Mouse (Mus musculus): ENCODE results near the gene Ppl. TPM values are rescaled to one million over a fixed set of nuclear protein-coding genes. Genes with fewer than 3 reads are reported as not detected.

Ppl gene
- polyA plus RNA-seq, 1 experiment, result 0.75 TPM

GRCm38 (mm10) chr16:5111021-5111420 is 21.2 kb downstream of the Ppl start:
- TF ChIP-seq POLR2A (IDR thresholded peaks at IDR 0.05; ENCODE audit: low read depth, low read length) (no peak), CTCF (IDR thresholded peaks at IDR 0.05; ENCODE audit: extremely low read depth, insufficient read depth, insufficient read length, insufficient replicate concordance) (no peak)
- DNase-seq (ENCODE audit: low read depth in 1 of 2, low spot score in 2 of 2), result no peak
- H3K27ac ChIP-seq (ENCODE audit: insufficient read depth, low read length), result no peak overlapping the region
- no peaks in the 10 kb centered on the region for H3K4me1 ChIP-seq (ENCODE audit: control insufficient read depth, insufficient read depth, insufficient read length)
- H3K4me3 ChIP-seq (ENCODE audit: extremely low read depth, insufficient read depth, insufficient read length), result no peak overlapping the region
- no peaks in the 10 kb centered on the region for H3K36me3 ChIP-seq (ENCODE audit: control insufficient read depth, insufficient read depth, low read length)
- no peaks in the 10 kb centered on the region for H3K27me3 ChIP-seq (ENCODE audit: control insufficient read depth, insufficient read depth, low read length)
- 94% methylated on average over 3 of the region's 3 CpGs for WGBS

DNA sequence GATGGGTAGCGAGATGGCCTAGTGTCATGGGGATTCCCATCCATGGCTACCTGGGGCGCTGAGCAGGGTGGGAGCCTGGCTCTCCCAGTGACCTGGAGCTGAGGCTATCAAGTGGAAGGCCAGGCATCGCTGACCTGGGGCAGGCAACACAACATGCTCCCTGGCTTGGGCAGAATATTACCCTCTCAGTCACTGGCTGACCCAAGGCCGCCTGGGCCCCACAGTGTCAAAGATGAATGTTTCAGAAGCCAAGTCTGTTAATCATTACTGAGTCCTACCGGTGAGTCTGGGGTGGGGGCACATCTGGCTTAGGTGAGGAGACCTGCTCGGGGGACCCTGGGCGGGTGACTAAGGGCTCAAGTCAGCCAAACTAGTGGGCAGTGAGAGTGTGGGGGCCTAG is 22.3 kb downstream of the Ppl start:
- DNase-seq (ENCODE audit: low read depth in 1 of 2, low spot score in 2 of 2), result no peak
- TF ChIP-seq POLR2A (IDR thresholded peaks at IDR 0.05; ENCODE audit: low read depth, low read length) (no peak), CTCF (IDR thresholded peaks at IDR 0.05; ENCODE audit: extremely low read depth, insufficient read depth, insufficient read length, insufficient replicate concordance) (no peak)
- Histone ChIP-seq H3K4me3 (ENCODE audit: extremely low read depth, insufficient read depth, insufficient read length) (no peak overlapping the region), H3K27me3 (ENCODE audit: control insufficient read depth, insufficient read depth, low read length) (no peaks in the 10 kb centered on the region), H3K27ac (ENCODE audit: insufficient read depth, low read length) (no peak overlapping the region), H3K4me1 (ENCODE audit: control insufficient read depth, insufficient read depth, insufficient read length) (no peaks in the 10 kb centered on the region), H3K36me3 (ENCODE audit: control insufficient read depth, insufficient read depth, low read length) (no peaks in the 10 kb centered on the region)
- WGBS, result 88% methylated on average over 7 of the region's 7 CpGs

GRCm38 (mm10) chr16:5101000-5101399 is 31.2 kb downstream of the Ppl start:
- WGBS, result 80% methylated on average over 6 of the region's 6 CpGs
- TF ChIP-seq CTCF (IDR thresholded peaks at IDR 0.05; ENCODE audit: extremely low read depth, insufficient read depth, insufficient read length, insufficient replicate concordance) (no peak), POLR2A (IDR thresholded peaks at IDR 0.05; ENCODE audit: low read depth, low read length) (no peak)
- Histone ChIP-seq H3K27me3 (ENCODE audit: control insufficient read depth, insufficient read depth, low read length) (no peaks in the 10 kb centered on the region), H3K36me3 (ENCODE audit: control insufficient read depth, insufficient read depth, low read length) (no peaks in the 10 kb centered on the region), H3K27ac (ENCODE audit: insufficient read depth, low read length) (no peak overlapping the region), H3K4me1 (ENCODE audit: control insufficient read depth, insufficient read depth, insufficient read length) (no peaks in the 10 kb centered on the region), H3K4me3 (ENCODE audit: extremely low read depth, insufficient read depth, insufficient read length) (no peak overlapping the region)
- DNase-seq (ENCODE audit: low read depth in 1 of 2, low spot score in 2 of 2), result no peak

GRCm38 (mm10) chr16:5096504-5096903 is 35.7 kb downstream of the Ppl start:
- 89% methylated on average over 8 of the region's 8 CpGs for WGBS
- no peak overlapping the region for H3K27ac ChIP-seq (ENCODE audit: insufficient read depth, low read length)
- DNase-seq (ENCODE audit: low read depth in 1 of 2, low spot score in 2 of 2), result no peak
- no peaks in the 10 kb centered on the region for H3K27me3 ChIP-seq (ENCODE audit: control insufficient read depth, insufficient read depth, low read length)
- H3K36me3 ChIP-seq (ENCODE audit: control insufficient read depth, insufficient read depth, low read length), result no peaks in the 10 kb centered on the region
- no peak overlapping the region for H3K4me3 ChIP-seq (ENCODE audit: extremely low read depth, insufficient read depth, insufficient read length)
- TF ChIP-seq CTCF (IDR thresholded peaks at IDR 0.05; ENCODE audit: extremely low read depth, insufficient read depth, insufficient read length, insufficient replicate concordance), result no peak
- no peak for TF ChIP-seq POLR2A (IDR thresholded peaks at IDR 0.05; ENCODE audit: low read depth, low read length)
- peaks cover 8% of the 10 kb centered on the region; the same call in 1 of the 2 replicates for H3K4me1 ChIP-seq (ENCODE audit: control insufficient read depth, insufficient read depth, insufficient read length)

GRCm38 (mm10) chr16:5093285-5093684 is 38.9 kb downstream of the Ppl start:
- Histone ChIP-seq H3K36me3 (ENCODE audit: control insufficient read depth, insufficient read depth, low read length) (no peaks in the 10 kb centered on the region), H3K27ac (ENCODE audit: insufficient read depth, low read length) (no peak overlapping the region), H3K4me1 (ENCODE audit: control insufficient read depth, insufficient read depth, insufficient read length) (peaks cover 8% of the 10 kb centered on the region; the same call in 1 of the 2 replicates), H3K27me3 (ENCODE audit: control insufficient read depth, insufficient read depth, low read length) (no peaks in the 10 kb centered on the region), H3K4me3 (ENCODE audit: extremely low read depth, insufficient read depth, insufficient read length) (no peak overlapping the region)
- no peak for DNase-seq (ENCODE audit: low read depth in 1 of 2, low spot score in 2 of 2)
- TF ChIP-seq POLR2A (IDR thresholded peaks at IDR 0.05; ENCODE audit: low read depth, low read length), result no peak
- TF ChIP-seq CTCF (IDR thresholded peaks at IDR 0.05; ENCODE audit: extremely low read depth, insufficient read depth, insufficient read length, insufficient replicate concordance), result no peak
- WGBS, result 43% methylated on average over 5 of the region's 5 CpGs

DNA sequence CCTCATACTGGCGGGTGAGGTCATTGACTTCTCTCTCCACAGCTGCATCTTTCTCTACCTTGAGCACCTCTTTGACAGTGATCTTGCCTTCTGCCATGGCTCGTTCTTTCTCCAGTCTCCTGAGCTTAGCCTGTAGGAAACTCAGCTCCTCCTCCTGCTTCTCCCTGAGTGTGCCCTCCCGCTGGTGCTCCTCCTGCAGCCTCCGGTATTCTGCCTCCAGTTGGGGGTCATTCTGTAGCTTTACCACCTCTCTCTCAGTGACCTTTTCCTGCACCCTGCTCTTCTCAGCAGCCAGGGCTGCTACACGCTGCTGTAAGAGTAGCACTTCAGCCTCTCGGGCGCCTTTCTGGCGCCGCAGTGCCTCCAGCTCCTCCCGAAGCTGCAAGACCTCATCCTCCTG is 43.2 kb downstream of the Ppl start:
- 91% methylated on average over 10 of the region's 10 CpGs for WGBS
- H3K4me3 ChIP-seq (ENCODE audit: extremely low read depth, insufficient read depth, insufficient read length), result no peak overlapping the region
- H3K27ac ChIP-seq (ENCODE audit: insufficient read depth, low read length), result no peak overlapping the region
- peaks cover 20% of the 10 kb centered on the region for H3K36me3 ChIP-seq (ENCODE audit: control insufficient read depth, insufficient read depth, low read length)
- no peaks in the 10 kb centered on the region for H3K27me3 ChIP-seq (ENCODE audit: control insufficient read depth, insufficient read depth, low read length)
- peaks cover 2% of the 10 kb centered on the region; the same call in 1 of the 2 replicates for H3K4me1 ChIP-seq (ENCODE audit: control insufficient read depth, insufficient read depth, insufficient read length)
- no peak for DNase-seq (ENCODE audit: low read depth in 1 of 2, low spot score in 2 of 2)
- TF ChIP-seq CTCF (IDR thresholded peaks at IDR 0.05; ENCODE audit: extremely low read depth, insufficient read depth, insufficient read length, insufficient replicate concordance) (no peak), POLR2A (IDR thresholded peaks at IDR 0.05; ENCODE audit: low read depth, low read length) (no peak)

DNA sequence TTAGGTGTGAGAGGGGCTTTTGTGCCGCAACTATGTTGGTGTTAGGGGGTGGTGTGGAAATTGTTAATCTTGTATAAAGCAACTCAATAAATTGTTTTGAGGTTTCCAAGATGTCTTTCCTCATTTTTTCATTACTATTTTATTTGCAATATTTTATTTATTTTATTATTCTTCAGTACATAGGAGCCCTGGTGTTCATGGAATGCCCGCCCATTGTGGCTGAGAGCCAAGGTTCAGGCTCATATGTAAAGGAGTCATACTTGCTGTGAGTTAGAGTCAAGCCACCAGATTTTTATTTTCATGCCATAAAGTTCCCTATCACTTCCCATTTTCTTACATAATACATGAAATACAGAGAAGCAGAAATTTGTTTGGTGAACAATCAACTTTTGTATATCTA is 46.0 kb downstream of the Ppl start:
- DNase-seq (ENCODE audit: low read depth in 1 of 2, low spot score in 2 of 2), result no peak
- Histone ChIP-seq H3K27me3 (ENCODE audit: control insufficient read depth, insufficient read depth, low read length) (no peaks in the 10 kb centered on the region), H3K36me3 (ENCODE audit: control insufficient read depth, insufficient read depth, low read length) (peaks cover 39% of the 10 kb centered on the region), H3K4me1 (ENCODE audit: control insufficient read depth, insufficient read depth, insufficient read length) (no peaks in the 10 kb centered on the region), H3K27ac (ENCODE audit: insufficient read depth, low read length) (no peak overlapping the region), H3K4me3 (ENCODE audit: extremely low read depth, insufficient read depth, insufficient read length) (no peak overlapping the region)
- WGBS, result 91% methylated on average over 2 of the region's 2 CpGs
- no peak for TF ChIP-seq POLR2A (IDR thresholded peaks at IDR 0.05; ENCODE audit: low read depth, low read length)
- TF ChIP-seq CTCF (IDR thresholded peaks at IDR 0.05; ENCODE audit: extremely low read depth, insufficient read depth, insufficient read length, insufficient replicate concordance), result no peak

Measured in spleen, adult 2 months (tissue).